Mouse (Mus musculus): ENCODE results near the gene Slc26a8.

DNA sequence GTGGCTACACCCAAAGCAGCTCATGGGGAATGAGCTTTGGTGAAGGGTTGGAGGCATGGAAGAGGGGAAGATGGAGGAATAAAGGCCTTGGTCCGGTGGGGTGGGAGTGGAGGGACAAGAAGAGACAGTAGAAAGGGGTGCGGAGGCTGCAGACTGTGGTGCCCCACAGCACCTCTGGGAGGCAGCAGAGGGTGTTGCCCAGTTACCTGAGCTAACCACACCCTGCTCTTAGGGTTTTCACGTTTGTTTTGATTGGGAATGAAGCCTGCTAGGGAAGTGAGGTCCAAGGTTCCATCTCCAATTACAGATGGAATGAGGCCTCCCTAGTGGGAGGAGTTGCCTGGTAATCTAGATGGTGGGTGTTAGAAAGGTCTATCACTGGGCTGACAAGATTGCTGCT lies 60.9 kb downstream of the Slc26a8 start:
- TF ChIP-seq CTCF (IDR thresholded peaks at IDR 0.05; ENCODE audit: low read depth) = peak; percentile 61
- no peak for TF ChIP-seq EP300 (optimal IDR thresholded peaks at IDR 0.05)

All from stomach, postnatal 0 days (tissue).